Mouse (Mus musculus): ENCODE data around the gene Abcc1.
A peak's percentile ranks its signal among the peaks of the same experiment; 100 is the strongest.

The Abcc1 gene

GRCm38 (mm10) chr16:14376352-14376751 is 15.0 kb downstream of the Abcc1 start:
- no peak for DNase-seq (ENCODE audit: low spot score)

GRCm38 (mm10) chr16:14377321-14377720 is 16.0 kb downstream of the Abcc1 start:
- peak; percentile 46 for DNase-seq (ENCODE audit: low spot score)

GRCm38 (mm10) chr16:14378654-14379053 is 17.3 kb downstream of the Abcc1 start:
- DNase-seq (ENCODE audit: low spot score) = no peak

GRCm38 (mm10) chr16:14379888-14380287 is 18.5 kb downstream of the Abcc1 start:
- no peak for DNase-seq (ENCODE audit: low spot score)

- DNase-seq (ENCODE audit: low spot score) = no peak
Measured at GRCm38 (mm10) chr16:14381061-14381665, 19.8 kb downstream of the Abcc1 start.

- no peak for DNase-seq (ENCODE audit: low spot score)
Measured at GRCm38 (mm10) chr16:14399303-14399702, 37.9 kb downstream of the Abcc1 start.

- DNase-seq (ENCODE audit: low spot score) = no peak
Measured at GRCm38 (mm10) chr16:14403507-14403906, 42.1 kb downstream of the Abcc1 start.

GRCm38 (mm10) chr16:14405636-14406035 is 44.3 kb downstream of the Abcc1 start:
- no peak for DNase-seq (ENCODE audit: low spot score)

- DNase-seq (ENCODE audit: low spot score) = no peak
Measured at GRCm38 (mm10) chr16:14409124-14409523, 47.8 kb downstream of the Abcc1 start.

- no peak for DNase-seq (ENCODE audit: low spot score)
Measured at GRCm38 (mm10) chr16:14409776-14410175, 48.4 kb downstream of the Abcc1 start.

GRCm38 (mm10) chr16:14410611-14411010 is 49.3 kb downstream of the Abcc1 start:
- DNase-seq (ENCODE audit: low spot score) = no peak

GRCm38 (mm10) chr16:14411156-14411555 is 49.8 kb downstream of the Abcc1 start:
- no peak for DNase-seq (ENCODE audit: low spot score)

GRCm38 (mm10) chr16:14412551-14412950 is 51.2 kb downstream of the Abcc1 start:
- DNase-seq (ENCODE audit: low spot score) = no peak

GRCm38 (mm10) chr16:14415206-14415605 is 53.8 kb downstream of the Abcc1 start:
- no peak for DNase-seq (ENCODE audit: low spot score)

GRCm38 (mm10) chr16:14416957-14417618 is 55.7 kb downstream of the Abcc1 start:
- no peak for DNase-seq (ENCODE audit: low spot score)

- no peak for DNase-seq (ENCODE audit: low spot score)
Measured at GRCm38 (mm10) chr16:14420496-14421132, 59.3 kb downstream of the Abcc1 start.

- no peak for DNase-seq (ENCODE audit: low spot score)
Measured at GRCm38 (mm10) chr16:14422081-14422480, 60.7 kb downstream of the Abcc1 start.

GRCm38 (mm10) chr16:14429371-14429770 is 68.0 kb downstream of the Abcc1 start:
- DNase-seq (ENCODE audit: low spot score) = no peak

GRCm38 (mm10) chr16:14432996-14433395 is 71.6 kb downstream of the Abcc1 start:
- no peak for DNase-seq (ENCODE audit: low spot score)

GRCm38 (mm10) chr16:14435526-14435925 is 74.2 kb downstream of the Abcc1 start:
- DNase-seq (ENCODE audit: low spot score) = no peak

- no peak for DNase-seq (ENCODE audit: low spot score)
Measured at GRCm38 (mm10) chr16:14437446-14437982, 76.2 kb downstream of the Abcc1 start.

GRCm38 (mm10) chr16:14438561-14438960 is 77.2 kb downstream of the Abcc1 start:
- DNase-seq (ENCODE audit: low spot score) = no peak

GRCm38 (mm10) chr16:14439081-14439480 is 77.7 kb downstream of the Abcc1 start:
- no peak for DNase-seq (ENCODE audit: low spot score)
